Mouse (Mus musculus) brain, adult 2 months (tissue): ENCODE data around the gene 9130230L23Rik.

ENCODE experiments used
- DNase-seq: peaks from one replicate; pipeline ENCODE4 v3.0.0; 2011; ENCODE audit warnings: low read depth, low spot score

9130230L23Rik gene

DNA sequence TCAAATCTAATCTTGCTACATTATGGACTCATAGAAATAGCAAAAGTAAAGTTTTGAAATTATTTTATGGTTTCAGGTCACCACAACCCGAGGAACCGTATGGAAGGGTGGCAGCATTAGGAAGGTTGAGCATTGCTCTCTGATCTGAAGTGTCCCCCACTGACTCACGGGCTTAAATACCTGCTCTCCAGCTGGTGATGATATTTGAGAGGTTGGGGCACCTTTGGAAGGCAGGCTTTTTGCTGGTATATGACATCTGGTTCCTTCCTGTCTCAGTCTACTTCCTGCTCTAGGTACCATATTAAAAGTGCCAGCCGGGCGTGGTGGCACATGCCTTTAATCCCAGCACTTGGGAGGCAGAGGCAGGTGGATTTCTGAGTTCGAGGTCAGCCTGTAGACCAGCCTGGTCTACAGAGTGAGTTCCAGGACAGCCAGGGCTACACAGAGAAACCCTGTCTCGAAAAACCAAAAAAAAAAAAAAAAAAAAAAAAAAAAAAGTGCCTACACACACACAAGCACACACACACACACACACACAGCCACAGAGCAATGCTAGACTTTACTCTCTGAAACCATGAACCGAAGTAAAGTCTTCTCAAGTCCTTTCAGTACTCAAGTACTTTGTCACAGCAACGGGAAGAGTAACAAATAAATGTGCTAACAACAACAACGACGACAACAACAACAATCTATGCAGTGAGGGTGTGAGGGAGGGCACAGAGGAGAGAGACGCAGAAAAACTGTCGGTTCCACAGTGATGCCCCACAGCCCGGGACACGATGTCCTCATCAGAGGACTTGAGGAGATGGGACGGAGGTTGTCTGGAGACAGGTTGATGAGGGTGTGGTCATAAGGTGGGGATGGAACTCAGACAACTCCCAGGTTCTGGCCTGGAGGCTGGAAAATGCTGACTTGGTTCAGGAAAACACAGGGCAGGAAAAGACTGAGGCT lies 49.7 kb downstream of the 9130230L23Rik start:
- no peak for DNase-seq

DNA sequence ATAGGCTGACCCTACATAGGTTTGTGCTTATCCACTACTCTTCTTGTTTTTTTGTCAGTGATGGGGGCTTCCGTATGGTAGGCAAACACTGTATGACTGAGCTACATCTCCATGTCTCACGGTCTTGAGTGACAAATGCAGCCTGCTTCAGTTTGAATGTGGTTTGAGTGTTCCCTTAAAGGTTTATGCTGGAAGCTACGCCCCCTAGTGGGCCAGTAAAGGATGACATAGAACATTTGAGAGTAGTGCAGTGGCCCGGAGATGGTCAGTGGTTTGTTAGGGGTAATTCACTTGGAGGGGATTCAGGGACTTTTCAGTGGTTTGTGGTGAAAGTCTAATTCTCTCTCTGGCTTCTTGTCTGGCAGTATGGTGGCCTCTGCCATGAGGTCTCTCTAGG lies 52.6 kb downstream of the 9130230L23Rik start:
- DNase-seq: no peak

- DNase-seq: peak; percentile 23
These were observed 53.2 kb downstream of the 9130230L23Rik start for GRCm38 (mm10) chr5:65950679-65951512.

DNA sequence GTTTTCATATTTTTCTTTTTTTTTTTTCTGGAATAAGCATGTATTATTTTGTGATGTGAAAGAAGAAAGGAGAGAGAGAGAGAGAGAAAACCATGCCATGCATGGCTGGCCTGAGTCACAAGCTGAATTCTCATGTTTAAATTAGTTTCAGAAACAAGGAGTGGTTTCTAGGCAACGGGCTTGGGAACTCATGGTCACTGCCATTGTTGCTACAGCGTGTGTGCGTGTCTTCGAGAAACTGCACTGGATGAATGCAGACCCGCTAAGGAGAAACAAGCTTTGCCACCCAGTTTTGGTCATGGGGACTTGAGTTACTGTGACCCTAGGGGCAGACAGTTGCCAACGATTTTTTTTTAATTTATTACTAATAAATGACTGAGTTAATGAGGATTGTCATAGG lies 53.8 kb downstream of the 9130230L23Rik start:
- peak; percentile 79 for DNase-seq

DNA sequence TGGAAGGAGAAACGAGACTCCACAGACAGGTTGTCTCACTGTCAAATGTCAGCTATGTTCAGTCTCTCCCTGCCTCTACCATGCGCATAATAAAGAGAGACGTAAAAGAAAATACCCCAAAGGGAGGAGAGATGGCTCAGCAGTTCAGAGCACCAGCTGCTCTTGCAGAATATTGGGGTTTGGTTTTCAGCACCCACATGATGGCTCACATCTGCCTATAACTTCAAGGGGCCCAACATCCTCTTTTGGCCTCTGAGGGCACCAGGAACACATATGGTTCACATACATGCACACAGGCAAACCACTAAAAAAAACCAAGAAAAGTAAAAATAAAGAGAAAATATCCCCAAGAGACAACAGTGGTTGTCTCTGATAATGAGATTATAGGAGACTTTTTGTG lies 54.3 kb downstream of the 9130230L23Rik start:
- DNase-seq: no peak

GRCm38 (mm10) chr5:65941145-65941544 lies 62.9 kb downstream of the 9130230L23Rik start:
- DNase-seq: no peak

DNA sequence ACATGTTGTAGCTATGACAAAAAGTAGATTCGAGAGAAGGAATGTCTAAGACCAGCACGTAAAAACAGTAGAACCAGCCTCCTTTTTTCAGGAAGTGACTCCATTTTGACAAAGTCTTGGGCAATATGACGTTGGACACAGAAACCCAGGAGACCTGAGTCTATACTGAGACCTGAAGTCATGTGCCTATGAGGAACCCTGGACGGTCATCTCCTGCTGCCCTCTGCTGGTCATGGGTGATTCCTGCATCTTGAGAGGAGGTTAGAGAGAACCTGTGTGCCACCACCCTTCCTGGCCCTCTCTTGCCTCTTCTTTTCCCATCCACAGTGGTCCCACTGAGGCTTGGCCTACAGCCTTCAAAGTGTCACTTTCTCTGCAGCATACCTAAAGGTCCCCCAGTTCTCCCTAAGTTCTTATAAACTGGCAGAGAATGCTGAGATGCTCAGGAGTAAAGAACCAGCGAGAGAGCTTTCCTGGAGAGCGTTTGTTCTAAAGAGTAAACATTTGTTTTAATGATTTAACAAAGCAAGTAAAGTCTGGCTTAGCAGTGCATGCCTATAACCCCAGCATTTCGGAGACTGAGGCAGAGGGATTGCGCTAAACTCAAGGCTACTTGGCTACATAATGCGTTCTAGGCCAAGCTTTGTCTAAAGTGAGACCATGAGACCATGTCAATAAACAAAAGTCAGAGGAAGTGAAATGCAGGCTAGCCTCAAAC lies 65.9 kb downstream of the 9130230L23Rik start:
- peak; percentile 77 for DNase-seq

- DNase-seq: no peak
These were observed 66.9 kb downstream of the 9130230L23Rik start for GRCm38 (mm10) chr5:65937011-65937726.

- DNase-seq: no peak
These were observed 69.3 kb downstream of the 9130230L23Rik start, which contains the start of gene Chrna9 for GRCm38 (mm10) chr5:65934783-65935182. TSS of gene Chrna9 (plus strand) at chr5:65934921.

DNA sequence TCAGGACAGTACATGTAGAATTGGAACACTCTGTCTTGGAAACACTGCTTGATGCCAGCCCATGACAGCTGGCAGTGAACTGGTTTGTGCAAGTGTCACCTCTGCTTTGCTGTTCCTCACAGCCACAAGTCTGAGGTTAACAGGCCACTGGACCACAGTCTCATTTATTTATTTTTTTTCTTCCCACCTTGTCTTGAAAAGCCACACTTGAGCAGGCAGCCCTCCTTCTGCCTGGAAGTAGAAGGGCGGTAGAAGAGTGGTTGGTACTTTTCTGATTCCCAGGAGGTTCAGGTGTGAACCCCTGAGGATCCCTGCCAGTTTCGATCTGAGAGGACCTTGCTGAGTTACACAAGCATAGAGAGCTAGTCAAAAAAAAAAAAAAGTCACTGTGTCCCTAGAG lies 70.3 kb downstream of the 9130230L23Rik start:
- no peak for DNase-seq

- no peak for DNase-seq
These were observed 70.8 kb downstream of the 9130230L23Rik start for GRCm38 (mm10) chr5:65933258-65933657.

- no peak for DNase-seq
These were observed 73.9 kb downstream of the 9130230L23Rik start for GRCm38 (mm10) chr5:65930171-65930570.
